Mouse (Mus musculus) ovary, adult 18-20 months (tissue): Measurements from ENCODE around the gene Cyfip1.
A peak's percentile ranks its signal among the peaks of the same experiment; 100 is the strongest.
"Not testable (repeated sequence)": the region's sequence is repeated elsewhere in the genome, so short reads cannot be mapped to it uniquely, and the experiment has no call there.

Experiments
- DNase-seq: peaks from one replicate; pipeline ENCODE4 v3.0.0; 2022; ENCODE audit warnings: low spot score, mixed read lengths

Cyfip1 gene

GRCm38 (mm10) chr7:55865044-55865443, 23.5 kb downstream of the Cyfip1 start:
- no peak for DNase-seq

DNA sequence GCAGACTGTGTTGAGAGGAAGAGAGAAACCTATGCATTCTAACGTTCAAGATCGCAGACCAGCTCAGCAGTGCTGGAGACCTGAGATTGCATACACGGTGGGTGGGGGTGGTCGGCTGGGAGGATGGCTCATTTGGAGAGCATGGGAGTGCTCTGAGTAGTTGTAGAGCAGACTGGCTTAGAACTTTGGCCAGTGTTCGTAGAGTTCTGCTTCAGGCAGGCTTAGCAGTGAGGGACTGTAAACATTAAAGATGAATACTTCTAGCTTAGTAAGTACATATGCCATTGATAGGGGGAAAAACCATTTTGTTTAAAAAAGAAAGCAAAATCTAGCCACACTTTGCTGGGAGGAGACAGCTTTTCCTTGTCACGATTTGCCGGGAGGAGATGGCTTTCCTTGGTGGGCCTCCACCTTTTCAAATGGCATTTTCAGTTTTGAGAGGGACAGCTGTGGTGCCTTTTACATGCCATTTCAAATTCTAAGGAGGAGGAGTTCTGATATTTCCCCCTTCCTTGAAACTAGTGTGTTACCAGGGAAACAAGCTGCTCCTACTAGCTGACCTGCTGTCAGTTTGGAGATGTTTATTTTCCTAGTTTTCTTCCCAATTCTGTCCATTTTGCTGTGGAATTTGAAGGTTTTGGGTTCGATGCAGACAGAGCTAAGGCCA, 24.3 kb downstream of the Cyfip1 start:
- DNase-seq, result no peak

- DNase-seq, result no peak
Measured at GRCm38 (mm10) chr7:55868247-55868646, 26.7 kb downstream of the Cyfip1 start.

GRCm38 (mm10) chr7:55869220-55869619, 27.7 kb downstream of the Cyfip1 start:
- no peak for DNase-seq

DNA sequence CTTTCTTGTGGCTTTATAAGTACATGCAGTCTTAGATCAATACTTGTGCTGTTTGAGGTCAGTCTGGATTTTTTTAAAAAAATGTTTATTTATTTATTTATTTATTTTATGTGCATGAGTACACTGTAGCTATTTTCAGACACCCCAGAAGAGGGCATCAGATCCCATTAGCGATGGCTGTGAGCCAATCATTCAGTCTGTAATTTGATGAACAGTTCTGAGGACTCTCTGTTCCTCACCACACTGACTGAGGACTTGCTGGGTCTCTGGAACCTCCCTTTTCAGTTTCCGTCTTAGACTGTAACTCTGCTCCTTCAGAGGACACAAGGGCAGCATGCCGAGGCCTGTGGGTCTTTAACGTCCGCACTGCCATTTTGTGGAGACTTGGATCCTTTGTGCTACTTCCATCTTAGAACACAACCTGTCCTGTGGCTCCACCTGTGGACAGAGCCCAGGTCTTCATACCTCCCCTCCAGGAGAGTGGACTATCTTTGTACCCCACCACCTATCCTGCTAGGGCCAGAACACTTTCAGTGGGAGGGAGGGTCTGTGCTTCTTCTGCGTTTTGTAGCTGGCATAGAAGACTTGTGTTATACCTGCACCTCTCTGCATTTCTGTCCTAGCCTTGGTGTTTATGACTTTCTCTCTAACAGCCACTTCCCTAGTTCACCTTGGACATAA, 28.9 kb downstream of the Cyfip1 start:
- no peak for DNase-seq

- no peak for DNase-seq
Measured at GRCm38 (mm10) chr7:55871476-55871875, 29.9 kb downstream of the Cyfip1 start.

- no peak for DNase-seq
Measured at GRCm38 (mm10) chr7:55874703-55875102, 33.2 kb downstream of the Cyfip1 start.

- DNase-seq, result no peak
Measured at GRCm38 (mm10) chr7:55877721-55878120, 36.2 kb downstream of the Cyfip1 start.

GRCm38 (mm10) chr7:55880882-55881281, 39.3 kb downstream of the Cyfip1 start:
- DNase-seq, result no peak

GRCm38 (mm10) chr7:55888603-55889002, 47.1 kb downstream of the Cyfip1 start:
- no peak for DNase-seq

DNA sequence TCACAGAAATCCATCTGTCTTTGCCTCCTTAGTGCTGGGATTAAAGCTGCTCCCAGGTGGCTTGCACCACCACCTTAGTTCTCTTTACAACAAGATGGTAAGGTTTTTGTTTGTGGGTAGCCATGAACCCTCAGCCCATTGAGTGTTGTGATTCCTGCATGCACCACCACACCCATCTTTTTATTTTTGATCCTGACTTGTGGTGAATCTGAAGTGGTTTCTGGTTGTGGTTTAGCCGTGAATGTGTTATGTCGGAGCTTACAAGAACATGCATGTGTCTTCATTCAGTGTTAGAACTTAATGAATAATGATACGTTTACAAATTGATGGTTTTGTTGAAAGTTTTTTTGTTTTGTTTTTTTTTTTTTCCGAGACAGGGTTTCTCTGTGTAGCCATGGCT, 48.5 kb downstream of the Cyfip1 start:
- DNase-seq, result no peak

GRCm38 (mm10) chr7:55890731-55891130, 49.2 kb downstream of the Cyfip1 start:
- no peak for DNase-seq

DNA sequence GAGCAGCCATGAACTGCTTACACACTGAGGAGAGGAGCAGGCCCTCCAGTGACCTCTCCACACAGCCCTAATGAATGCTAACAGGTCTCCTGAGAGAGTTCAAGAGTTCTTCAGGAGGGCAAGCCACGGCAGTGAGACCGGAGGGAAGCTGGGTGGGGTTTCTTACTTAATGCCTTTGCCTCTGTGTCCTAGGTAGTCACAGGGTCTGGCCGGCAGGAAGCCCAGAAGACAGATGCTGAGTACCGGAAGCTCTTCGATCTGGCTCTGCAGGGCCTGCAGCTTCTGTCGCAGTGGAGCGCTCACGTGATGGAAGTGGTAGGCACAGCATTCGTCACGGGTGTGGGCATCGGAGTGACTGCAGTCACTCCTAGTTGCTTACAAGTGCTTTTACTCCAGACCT, 50.3 kb downstream of the Cyfip1 start:
- DNase-seq, result no peak

- DNase-seq, result no peak
Measured at GRCm38 (mm10) chr7:55903766-55904165, 62.2 kb downstream of the Cyfip1 start.

- DNase-seq, result no peak
Measured at GRCm38 (mm10) chr7:55905449-55905848, 63.9 kb downstream of the Cyfip1 start.

DNA sequence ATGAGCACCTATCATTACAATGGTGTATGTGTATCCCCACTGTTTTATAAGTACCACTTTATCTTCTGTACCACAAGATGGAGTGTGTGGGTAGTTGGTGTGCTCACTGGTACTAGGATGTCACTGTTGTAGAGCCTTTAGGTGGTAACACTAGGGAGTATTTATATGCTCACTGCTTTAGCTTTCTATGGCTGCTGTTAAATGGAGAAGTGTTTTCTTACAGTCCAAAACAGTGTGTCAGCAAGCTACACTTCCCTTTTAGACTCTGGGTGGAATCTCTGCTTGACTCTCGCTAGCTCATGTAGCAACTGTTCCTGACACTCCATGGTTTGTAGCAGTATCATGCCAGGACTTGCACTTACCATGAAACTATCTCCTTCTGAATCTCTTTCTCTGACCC, 68.0 kb downstream of the Cyfip1 start:
- no peak for DNase-seq

DNA sequence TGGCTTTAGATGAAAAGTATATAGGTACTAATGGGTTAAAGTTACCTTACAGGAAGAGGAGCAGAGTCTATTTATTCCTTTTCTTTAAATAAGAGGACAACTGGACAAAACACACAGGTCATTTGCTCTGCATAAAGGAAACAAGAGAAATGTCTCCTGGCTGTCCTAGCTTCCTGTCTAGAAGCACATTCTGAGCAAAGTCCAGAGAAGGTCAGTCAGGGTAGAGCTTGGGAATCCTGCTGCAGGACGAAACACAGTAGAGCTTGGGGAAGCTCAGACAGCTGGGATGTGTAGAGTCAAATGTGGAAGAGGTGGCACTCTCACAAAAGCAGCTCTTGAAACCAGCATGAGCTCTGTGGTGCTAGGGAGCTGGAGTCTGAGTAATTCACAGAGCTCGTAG, 68.8 kb downstream of the Cyfip1 start:
- no peak for DNase-seq

DNA sequence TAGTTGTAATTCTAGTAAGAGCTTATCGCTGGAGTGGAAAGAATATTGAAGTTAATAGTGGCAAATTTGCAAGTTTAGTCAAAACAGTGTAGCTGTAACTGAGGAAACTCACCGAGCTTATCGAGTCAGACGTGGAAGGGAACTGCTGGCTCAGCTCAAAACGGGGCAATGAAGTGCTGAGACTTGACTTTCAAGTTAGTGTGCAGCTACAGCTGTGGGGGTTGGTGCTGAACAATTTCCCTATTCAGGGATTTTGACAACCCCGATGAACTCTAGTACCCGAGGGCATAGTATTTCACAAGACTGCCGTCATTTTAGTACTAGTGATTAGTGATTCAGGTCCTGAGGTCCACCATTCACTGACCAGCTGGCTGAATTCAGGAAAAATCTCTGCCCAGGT, 69.8 kb downstream of the Cyfip1 start:
- DNase-seq, result peak; percentile 3

- no peak for DNase-seq
Measured at GRCm38 (mm10) chr7:55912118-55912517, 70.6 kb downstream of the Cyfip1 start.

- not testable (repeated sequence) for DNase-seq
Measured at GRCm38 (mm10) chr7:55918365-55918764, 76.8 kb downstream of the Cyfip1 start.

DNA sequence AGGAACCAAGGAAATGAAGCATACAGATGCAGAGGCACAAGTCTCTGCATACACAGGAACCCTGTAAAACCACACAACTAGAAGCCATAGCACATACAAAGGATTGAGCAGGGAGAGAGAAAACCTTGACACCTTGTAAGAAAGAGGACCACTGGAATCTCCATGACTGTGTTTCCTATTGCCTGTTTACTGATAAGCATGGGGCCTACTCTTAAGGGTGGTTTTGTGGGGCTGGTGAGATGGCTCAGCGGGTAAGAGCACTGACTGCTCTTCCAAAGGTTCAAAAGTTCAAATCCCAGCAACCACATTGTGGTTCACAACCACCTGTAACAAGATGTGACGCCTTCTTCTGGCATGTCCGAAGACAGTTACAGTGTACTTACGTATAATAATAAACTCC, 85.7 kb downstream of the Cyfip1 start:
- no peak for DNase-seq

GRCm38 (mm10) chr7:55928649-55929048, 87.1 kb downstream of the Cyfip1 start:
- DNase-seq, result no peak

DNA sequence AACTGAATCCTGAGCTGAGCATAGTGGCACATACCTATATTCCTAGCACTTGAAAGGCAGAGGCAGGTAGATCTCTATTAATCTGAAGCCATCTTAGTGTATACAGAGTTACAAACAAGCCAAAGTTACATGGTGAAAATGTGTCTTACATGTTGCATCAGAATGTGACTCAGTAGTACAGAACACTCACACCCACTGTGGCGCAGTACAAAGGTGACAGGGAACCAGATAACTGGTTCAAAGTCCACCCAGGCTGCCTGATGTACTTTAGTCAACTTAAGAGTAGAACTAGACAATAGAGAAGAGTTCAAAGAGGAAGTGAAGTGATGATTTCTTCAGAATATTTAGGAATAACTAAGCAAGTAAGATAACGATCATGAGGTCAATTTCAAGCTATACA, 93.5 kb downstream of the Cyfip1 start:
- DNase-seq, result no peak

- DNase-seq, result no peak
Measured at GRCm38 (mm10) chr7:55938341-55938740, 96.8 kb downstream of the Cyfip1 start.
